Mouse (Mus musculus): ENCODE measurements around the gene Wnt2.

- TF ChIP-seq POLR2A (IDR thresholded peaks at IDR 0.05; ENCODE audit: borderline replicate concordance, extremely low read depth, insufficient read depth, insufficient read length, poor library complexity, severe bottlenecking) = no peak
- TF ChIP-seq CTCF (IDR thresholded peaks at IDR 0.05; ENCODE audit: borderline replicate concordance, extremely low read depth, insufficient read depth, insufficient read length) = no peak
These were observed 60.6 kb downstream of the Wnt2 start for GRCm38 (mm10) chr6:17969815-17970214.

Data from brain, embryonic 14.5 days (tissue).